Mouse (Mus musculus) left cerebral cortex, postnatal 10 days (tissue): ENCODE data around the gene Capn12. TPM values are rescaled to one million over a fixed set of nuclear protein-coding genes. Genes with fewer than 3 reads are reported as not detected.
"Not testable (repeated sequence)": the region's sequence is repeated elsewhere in the genome, so short reads cannot be mapped to it uniquely, and the experiment has no call there.

Experiments
- DNase-seq, 2 experiments: peaks; one replicate each; pipeline ENCODE4 v3.0.0; 2021 to 2022; ENCODE audit warnings: low spot score in 2 of 2, mixed read lengths in 1 of 2; ENCODE audit errors: extremely low spot score in 1 of 2
- intact Hi-C: fragments of 180-260 bp; cut with DNase I; formaldehyde crosslinking; loops from one replicate; pipeline ENCODE4 v1.15.1; 2025
- total RNA-seq, 2 experiments: library from RNA; stranded (reverse); gene quantifications; 2 replicates each; pipeline ENCODE4 v1.2.3; 2021

Capn12 gene
- total RNA-seq, 2 experiments from 2014 or later = 0.53 to 0.69 TPM

GRCm38 (mm10) chr7:28874565-28874964, 6.7 kb upstream of the Capn12 start:
- intact Hi-C loops = no loop called here
- DNase-seq = no peak

DNA sequence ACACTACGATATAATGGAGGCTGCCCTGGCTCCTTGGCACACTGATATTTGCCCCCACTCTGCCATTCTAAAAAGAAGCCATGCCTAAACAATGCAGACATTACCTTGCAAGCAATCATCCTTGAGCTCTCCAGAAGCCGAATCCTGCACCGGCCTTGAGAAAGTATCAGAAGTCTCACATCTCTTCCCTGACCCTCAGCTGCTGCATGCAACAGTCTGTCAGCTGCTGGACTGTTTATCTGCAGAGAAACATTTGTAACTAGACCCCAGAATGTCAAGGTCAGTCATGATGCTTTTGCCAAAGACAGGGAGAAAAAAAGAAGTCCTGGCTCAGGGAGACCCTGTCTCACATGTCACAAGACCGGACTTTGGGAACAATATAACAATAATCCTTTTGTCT, 5.1 kb upstream of the Capn12 start:
- intact Hi-C loops = no loop called here

DNA sequence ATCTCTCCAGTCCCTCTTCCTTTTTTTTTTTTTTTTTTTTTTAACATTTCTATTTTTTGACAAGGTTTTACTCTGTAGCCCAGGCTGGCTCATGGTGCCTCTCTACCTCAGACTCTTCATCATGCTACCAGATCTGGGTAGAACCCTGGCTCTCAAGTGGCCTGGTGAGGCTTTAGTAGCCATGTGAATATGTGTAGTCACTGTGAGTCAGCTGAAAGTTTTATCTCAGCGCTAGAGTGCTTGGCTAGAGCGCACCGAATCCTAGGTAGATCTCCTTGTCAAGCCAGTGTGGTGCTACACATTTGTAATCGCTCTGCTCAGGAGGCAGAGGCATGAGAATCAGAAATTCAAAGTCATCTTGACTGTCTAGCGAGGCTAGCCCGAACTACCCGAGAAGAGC, 4.1 kb upstream of the Capn12 start:
- intact Hi-C loops = no loop called here
- DNase-seq = no peak

More for the DNA sequence above, 5.1 kb upstream of the Capn12 start:
- no peak for DNase-seq

GRCm38 (mm10) chr7:28877856-28878255, 3.4 kb upstream of the Capn12 start:
- intact Hi-C loops = no loop called here
- no peak for DNase-seq

- intact Hi-C loops = no loop called here
- no peak for DNase-seq
Measured at GRCm38 (mm10) chr7:28879606-28880005, 1.6 kb upstream of the Capn12 start.

- intact Hi-C loops = no loop called here
- DNase-seq = peak in 1 of 2 experiments; percentile 17
Measured at GRCm38 (mm10) chr7:28880554-28880953, 668 bp upstream of the Capn12 start.

GRCm38 (mm10) chr7:28883039-28883438, 1.8 kb downstream of the Capn12 start:
- DNase-seq = peak in 1 of 2 experiments; percentile 17
- intact Hi-C loops = no loop called here

DNA sequence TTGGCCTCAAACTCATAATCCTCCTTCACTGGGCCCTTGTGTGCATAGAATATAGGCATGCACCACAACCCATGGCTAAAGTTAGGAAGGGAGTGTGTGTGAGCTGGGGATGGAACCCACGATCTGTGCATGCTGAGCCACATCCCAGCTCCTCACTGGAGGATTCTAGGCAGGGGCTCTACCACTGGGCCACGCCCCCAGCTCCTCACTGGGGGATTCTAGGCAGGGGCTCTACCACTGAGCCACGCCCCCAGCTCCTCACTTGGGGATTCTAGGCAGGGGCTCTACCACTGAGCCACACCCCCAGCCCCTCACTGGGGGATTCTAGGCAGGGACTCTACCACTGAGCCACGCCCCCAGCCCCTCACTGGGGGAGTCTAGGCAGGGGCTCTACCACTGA, 2.5 kb downstream of the Capn12 start:
- DNase-seq, intact Hi-C loops: not testable (repeated sequence)

DNA sequence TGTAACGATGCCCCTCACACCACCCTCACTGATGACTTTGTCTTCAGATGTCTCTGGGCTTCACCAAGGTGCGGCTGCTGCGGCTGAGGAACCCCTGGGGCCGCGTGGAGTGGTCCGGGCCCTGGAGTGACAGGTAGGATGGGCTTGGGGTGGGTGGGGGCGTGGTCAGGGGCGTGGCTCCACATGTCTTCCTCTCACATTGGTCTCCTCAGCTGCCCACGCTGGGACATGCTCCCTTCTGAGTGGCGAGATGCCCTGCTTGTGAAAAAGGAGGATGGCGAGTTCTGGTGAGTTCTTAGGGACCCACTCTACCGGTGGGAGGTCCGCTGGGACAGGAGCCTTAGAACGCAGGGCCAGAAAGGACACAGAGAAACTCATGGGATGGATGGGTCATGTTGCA, 5.3 kb downstream of the Capn12 start:
- DNase-seq = peak in 1 of 2 experiments; percentile 35
- intact Hi-C loops = no loop called here

GRCm38 (mm10) chr7:28888701-28889161, 7.5 kb downstream of the Capn12 start:
- intact Hi-C loops = no loop called here
- DNase-seq = peak in 1 of 2 experiments; percentile 59

DNA sequence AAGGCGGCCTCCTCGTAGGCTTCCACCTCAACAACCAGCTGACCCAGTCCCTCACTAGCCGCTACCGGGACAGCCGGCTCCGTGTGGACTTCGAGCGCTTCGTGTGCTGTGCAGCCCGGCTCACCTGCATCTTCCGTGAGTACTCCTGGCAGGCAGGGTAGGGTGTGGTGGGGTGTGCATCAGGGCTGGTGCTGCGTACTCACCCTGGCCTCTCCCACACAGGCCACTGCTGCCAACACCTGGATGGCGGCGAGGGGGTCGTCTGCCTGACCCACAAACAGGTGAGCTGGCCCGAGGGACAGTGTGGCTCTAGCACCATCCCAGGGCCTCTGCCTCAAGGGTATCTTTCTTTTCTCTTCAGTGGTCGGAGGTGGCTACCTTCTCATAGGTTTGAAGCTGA, 11.4 kb downstream of the Capn12 start:
- peak in 1 of 2 experiments; percentile 34 for DNase-seq
- intact Hi-C loops = no loop called here

DNA sequence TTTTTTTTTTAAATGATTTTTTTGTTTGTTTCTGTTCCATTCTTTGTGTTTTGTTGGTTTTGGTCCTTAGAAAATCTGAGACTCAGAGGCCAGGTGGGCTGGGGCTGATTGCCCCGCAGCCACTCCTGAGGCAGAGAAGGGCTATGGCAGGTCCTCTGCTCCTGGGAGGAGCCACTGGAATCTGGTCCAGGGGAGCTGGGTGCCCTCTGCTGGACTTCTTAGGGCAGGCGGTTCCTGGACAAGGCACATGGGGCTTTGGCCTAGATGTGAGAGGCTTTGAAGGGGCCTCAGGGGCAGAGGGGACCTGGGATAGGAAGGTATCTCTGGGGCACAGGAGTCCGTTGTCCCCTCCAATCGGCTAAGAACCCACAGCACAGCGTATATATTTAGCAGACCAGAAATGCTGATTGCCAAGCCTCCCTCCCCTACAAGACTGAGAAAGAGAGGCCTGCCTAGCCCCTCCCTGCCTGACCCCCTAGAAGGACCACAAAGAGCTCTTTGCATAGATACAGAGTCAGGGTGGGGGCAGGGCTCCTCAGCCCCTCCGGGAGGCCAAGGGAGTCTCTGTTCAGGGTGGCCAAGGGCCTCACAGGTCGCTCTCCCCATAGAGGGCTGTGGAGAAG, 12.5 kb downstream of the Capn12 start:
- intact Hi-C loops = no loop called here
- DNase-seq = peak in 1 of 2 experiments; percentile 70

DNA sequence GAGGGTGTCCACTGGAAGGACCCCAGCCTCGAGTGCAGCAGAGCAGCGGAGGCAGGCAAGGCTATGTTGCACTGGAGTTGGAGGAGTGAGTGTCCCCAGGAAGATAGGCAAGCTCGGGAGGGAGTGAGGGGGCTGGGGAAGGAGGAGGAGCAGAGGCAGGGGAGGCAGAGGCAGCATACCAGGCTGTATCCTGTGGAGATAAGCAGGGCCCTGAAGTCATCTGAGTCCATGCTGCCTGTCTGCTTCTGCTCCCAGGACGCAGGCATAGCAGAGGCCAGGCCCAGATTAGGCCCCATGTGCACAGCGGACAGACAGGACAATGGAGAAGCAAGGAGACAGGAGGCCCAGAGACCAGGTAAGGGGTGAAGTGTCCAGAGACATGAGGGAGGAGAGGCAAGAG, 13.7 kb downstream of the Capn12 start:
- intact Hi-C loops = no loop called here
- peak in 1 of 2 experiments; percentile 19 for DNase-seq

DNA sequence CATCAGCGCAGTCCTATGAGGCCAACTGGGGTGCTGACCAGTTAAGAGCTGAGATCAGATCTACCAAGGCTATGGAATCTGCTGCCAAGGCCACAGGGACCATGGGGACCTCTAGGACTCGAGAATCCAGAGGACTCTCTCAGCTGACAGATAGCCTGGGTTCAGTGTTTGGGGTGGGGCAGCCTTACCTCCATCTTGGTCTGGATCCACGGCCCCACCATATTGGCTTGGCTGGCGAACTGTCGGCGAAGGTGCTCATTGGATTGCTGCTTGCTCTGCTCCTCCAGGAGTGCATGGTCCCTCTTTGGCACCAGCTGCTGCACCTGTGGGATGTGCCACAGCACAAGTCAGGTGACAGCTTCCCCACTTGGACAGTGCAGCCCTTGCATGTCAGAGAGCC, 16.4 kb downstream of the Capn12 start:
- no peak for DNase-seq
- intact Hi-C loops = no loop called here

DNA sequence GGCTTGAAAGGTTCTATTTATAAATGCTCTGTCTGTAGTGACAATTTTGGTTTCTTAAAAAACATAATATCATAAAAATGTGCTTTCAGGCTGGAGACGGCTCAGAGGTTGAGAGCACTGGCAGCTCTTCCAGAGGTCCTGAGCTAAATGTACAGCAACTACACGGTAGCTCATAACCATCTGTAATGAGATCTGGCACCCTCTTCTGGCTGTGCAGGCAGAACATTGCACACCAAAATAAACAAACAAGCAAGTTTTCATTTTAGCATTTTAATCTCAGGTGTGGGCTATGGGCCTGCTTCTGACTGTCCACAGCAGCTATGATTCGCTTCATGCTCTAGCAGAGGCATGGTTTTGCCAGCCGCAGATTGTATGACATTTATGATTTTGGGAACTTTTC, 18.8 kb downstream of the Capn12 start:
- intact Hi-C loops = no loop called here
- DNase-seq = no peak

DNA sequence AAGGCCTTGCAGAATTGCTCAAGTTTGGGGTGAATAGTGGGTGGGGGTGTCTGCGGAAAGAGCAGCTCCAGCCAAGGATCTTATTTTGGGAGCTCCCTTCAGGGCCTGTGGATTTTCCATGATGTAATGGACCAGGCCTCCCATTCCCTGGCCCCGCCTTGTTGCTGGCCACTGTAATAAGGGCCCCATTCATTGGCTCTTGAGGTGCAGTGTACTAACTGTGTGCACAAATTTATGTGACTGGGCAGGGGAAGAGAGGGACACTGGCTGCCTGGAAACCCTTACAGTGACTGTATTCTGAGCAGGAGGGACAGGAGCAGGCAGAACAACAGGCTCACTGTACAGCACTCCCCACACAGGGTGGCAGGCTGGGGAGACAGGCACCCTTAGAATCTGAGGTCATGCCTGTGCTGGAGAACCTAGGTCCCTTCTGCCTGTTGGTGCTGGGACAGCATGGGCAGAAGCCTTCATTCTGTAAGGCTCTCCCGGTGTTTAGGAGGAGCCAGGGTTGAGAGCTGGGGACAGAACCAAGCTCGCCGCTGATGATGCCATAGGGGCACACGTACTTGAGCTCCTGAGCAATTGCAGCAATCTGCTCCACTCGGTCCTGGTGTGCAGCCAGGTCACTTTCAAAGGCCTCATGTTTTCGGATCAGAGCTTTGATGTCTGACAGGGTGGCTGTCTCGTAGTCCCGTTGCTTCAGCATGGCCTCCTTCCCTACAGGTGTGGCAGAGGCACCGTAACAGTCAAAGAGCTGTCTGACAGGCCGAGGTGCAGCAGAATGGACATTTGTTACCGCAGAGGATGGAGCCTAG, 20.3 kb downstream of the Capn12 start:
- intact Hi-C loops = no loop called here
- no peak for DNase-seq

GRCm38 (mm10) chr7:28902180-28902579, 21.0 kb downstream of the Capn12 start:
- DNase-seq = no peak
- intact Hi-C loops = no loop called here

DNA sequence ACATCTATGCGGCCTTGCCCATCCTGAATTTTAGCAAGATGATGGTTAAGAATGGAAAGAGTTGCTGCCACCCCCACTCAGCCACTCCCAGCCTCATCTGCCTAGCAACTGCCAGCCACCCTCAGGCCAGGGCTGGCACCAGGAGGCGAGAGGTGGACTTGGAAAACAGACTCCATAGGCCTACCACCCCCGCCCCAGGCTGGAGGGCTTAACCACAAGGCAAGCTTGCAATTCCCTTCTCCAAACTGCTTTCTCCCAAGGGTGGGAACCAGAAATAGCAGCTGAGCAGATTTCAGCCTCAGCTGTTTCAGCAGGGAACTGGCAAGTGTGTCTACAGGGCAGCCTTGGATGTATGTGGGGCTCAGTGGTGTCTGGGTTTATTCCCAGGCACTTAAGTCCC, 21.6 kb downstream of the Capn12 start:
- DNase-seq = peak; percentile 43 to 64
- intact Hi-C loops = no loop called here

GRCm38 (mm10) chr7:28903778-28904177, 22.6 kb downstream of the Capn12 start:
- intact Hi-C loops = no loop called here
- peak; percentile 47 to 56 for DNase-seq

- intact Hi-C loops = no loop called here
- DNase-seq = no peak
Measured at GRCm38 (mm10) chr7:28907195-28907594, 26.0 kb downstream of the Capn12 start.
